Mouse (Mus musculus): ENCODE results near the gene Olfr3.

Olfr3 gene

DNA sequence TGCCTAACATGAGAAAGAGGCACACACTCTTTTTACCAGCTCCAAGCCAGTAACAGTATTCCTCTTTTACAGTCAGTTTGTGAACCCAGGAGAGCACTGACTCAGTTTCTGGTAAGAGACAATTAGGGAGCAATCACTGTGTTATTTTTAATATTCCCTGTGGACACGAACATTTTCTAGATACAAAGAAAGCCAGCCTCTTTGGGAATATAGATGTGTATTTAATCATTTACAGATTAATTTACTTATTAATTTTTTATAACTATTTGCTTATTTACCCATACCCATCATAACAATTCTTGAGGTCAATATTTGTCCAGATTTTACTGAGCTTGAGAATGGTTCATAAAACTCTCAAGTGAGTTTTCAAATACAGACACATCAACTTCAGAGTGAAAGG is at the start of gene Olfr3:
Gene Olfr3, minus strand, starts transcription at position 101 of the 400 bp plus-strand sequence.
- no peak for DNase-seq (ENCODE audit: low spot score in 2 of 2)

- DNase-seq (ENCODE audit: low spot score in 2 of 2), result no peak
Observed at GRCm38 (mm10) chr2:36862560-36862959, 45.7 kb upstream of the Olfr3 start, which contains the start of gene Olfr351. Gene Olfr351, minus strand, starts transcription at chr2:36862660.

GRCm38 (mm10) chr2:36846010-36846409 is 29.2 kb upstream of the Olfr3 start, which contains the start of gene Olfr350:
Gene Olfr350, plus strand, starts transcription at chr2:36846310.
- DNase-seq (ENCODE audit: low spot score in 2 of 2), result no peak

DNA sequence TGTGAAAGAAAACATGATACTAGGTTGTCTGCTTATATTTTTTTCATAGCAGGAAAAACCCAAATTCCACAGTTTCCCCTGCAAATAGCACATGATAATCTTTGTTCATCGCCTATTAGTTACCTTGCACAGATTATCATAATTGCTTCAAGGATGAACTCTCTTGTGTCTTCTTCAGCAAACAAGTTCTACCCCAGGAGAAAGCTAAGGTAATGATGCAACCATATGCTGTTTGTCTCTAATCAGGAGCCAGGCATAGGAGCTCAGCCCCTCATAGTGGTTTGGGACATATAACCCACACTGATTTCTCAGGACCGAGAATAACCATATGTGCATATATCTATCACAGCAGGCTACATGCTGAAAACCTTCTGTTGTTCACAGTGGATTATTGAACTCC is 26.6 kb downstream of the Olfr3 start, which contains the start of gene Olfr50:
Gene Olfr50, plus strand, starts transcription at position 301 of the 400 bp plus-strand sequence.
- DNase-seq (ENCODE audit: low spot score in 2 of 2), result no peak

DNA sequence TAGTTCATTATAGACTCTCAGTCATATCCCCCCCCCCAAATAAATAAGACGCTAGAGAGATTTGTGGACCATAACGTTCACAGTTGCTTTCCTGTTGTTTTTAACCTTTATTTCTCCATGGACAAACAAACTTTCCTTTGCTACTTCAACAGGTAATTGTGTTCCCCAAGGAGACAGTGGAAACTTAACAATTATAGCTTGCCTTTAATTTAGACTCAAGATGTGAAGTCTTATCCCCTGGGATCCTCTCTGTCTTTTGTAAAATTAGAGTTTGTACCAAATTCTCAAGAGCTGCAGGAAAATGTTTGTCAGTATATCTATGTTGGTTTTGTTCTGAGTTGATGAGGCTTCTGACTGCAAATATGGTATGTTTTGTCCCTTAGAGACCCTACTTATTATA is 32.9 kb downstream of the Olfr3 start, which contains the start of gene Olfr348:
Gene Olfr348, plus strand, starts transcription at position 301 of the 400 bp plus-strand sequence.
- DNase-seq (ENCODE audit: low spot score in 2 of 2), result no peak
